Mouse (Mus musculus) frontal cortex, adult 2 months (tissue): Measurements from ENCODE around the gene Depp1. TPM values are rescaled to one million over a fixed set of nuclear protein-coding genes. Genes with fewer than 3 reads are reported as not detected.

Experiments
- DNase-seq, 2 experiments: peaks; one replicate each; pipeline ENCODE4 v3.0.0; 2022; ENCODE audit warnings: low spot score in 1 of 2; ENCODE audit errors: extremely low spot score in 1 of 2
- polyA plus RNA-seq: library from polyadenylated mRNA; depleted of rRNA; stranded (reverse); fragments of >200 nt; gene quantifications from 2 replicates; pipeline ENCODE4 v1.2.3, GENCODE M21; 2012; rRNA removed

Gene Depp1
- polyA plus RNA-seq, 1 experiment: 0.88 TPM

GRCm38 (mm10) chr6:116676355-116676913, 26.0 kb downstream of the Depp1 start:
- DNase-seq: no peak

- no peak for DNase-seq
Observed at GRCm38 (mm10) chr6:116677321-116677720, 26.9 kb downstream of the Depp1 start.

DNA sequence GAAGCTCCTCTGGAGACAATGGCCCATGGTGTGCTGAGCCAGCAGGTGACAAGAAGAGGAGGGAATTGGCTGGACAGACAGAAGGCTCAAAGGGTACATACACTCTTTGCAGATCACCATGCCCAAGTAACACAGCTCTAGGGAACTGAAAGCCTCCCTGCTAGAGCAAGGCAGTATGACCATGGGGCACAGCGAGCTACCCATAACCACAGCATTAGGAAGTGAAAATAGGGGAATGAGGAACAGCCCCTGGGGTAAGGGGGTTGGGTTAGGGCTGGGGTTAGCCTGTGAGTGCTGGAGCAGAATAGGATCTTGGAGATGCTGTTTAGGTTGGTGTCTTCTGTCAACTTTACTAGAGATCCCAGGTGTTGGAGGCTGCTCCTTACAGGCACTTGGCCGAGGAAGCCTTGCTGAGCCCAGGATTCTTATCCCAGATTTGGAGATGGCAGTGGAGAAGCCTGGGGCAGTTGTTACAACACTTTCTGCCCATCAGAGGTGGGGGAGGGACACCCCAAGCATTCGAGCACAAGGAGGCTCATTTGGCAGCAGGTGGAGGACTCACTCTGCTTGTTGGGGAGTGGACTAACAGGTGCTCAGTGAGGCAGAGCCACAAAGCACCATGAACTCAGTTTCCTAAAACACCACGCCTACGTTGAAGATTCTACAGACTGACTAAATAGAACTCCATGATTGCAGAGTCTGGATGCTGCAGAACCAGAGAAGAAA, 29.3 kb downstream of the Depp1 start:
- DNase-seq: no peak

- no peak for DNase-seq
Observed at GRCm38 (mm10) chr6:116682317-116682716, 31.9 kb downstream of the Depp1 start.

DNA sequence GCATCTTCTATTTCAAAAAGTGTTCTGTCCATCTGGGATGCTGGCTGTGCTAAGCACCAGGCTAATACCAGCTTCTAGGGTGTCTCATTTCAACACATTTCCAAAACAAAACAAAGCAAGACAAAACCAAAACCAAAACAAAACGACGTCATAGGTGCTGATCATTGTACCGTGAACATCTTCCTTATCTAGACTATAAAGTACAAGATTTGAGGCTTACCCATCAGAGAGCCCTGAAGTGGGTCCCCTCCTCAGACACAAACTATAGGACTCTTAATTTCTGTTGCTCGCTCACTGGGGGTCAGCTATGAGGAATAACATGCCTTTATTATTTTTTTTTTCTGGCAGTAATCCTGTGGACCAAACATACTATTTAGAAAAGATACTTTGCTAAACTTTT, 43.2 kb downstream of the Depp1 start:
- DNase-seq: no peak

GRCm38 (mm10) chr6:116694346-116694745, 43.9 kb downstream of the Depp1 start:
- DNase-seq: no peak

DNA sequence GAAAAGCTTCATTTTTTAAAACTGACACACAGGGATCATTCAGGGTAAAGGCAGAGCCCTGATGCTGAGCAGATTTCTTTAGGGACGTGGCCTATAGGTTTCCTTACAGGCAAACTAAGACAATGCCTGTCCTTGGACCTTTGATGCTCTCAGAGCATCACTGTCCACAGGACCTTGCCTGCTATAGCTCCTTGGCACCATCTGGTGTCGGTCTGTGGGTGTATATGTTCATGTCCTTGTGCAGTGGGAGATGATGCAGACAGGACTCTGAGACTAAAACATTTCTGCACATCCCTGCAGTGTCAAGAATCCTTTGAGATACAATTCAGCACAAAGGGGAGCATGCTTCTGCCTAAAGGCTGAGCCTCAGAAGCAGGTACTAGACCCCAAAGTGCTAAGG, 47.0 kb downstream of the Depp1 start:
- DNase-seq: no peak

- no peak for DNase-seq
Observed at GRCm38 (mm10) chr6:116697896-116698425, 47.6 kb downstream of the Depp1 start.

DNA sequence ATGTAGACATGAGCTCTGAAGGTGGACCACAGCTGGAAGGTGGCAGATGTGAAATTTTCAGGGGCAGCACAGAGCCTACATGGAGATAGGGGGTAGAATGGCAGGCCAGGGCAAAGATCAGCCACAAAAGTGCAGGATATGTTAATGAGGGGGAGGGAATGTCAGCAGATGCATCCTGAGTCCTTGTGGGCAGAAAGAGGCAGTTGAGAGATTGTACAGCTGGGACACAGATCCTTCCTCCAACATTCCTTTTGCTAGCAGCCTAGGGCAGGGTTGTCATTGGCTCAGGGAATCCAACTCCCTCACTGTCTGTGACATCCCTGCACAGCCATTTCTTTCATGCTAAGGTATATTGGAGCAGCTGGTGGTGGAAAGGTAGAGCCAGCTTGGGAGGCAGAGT, 50.4 kb downstream of the Depp1 start:
- DNase-seq: no peak

Other genes with a start within 250 kb of the Depp1 start
- gene Alox5, start 189.4 kb upstream of the Depp1 start, polyA plus RNA-seq: 0.74 and 1.4 TPM in 2 replicates
- gene Olfr211, start 161.5 kb upstream of the Depp1 start, polyA plus RNA-seq: 0.02 TPM in 1 of 2 replicates, not detected in the other
- 0.06 and 0.19 TPM in 2 replicates for gene Olfr212, start 144.1 kb upstream of the Depp1 start, polyA plus RNA-seq
- 0.06 TPM in 1 of 2 replicates, not detected in the other for gene Olfr213, start 112.2 kb upstream of the Depp1 start, polyA plus RNA-seq
- gene Gm5580, start 99.5 kb upstream of the Depp1 start, polyA plus RNA-seq: 0.08 TPM in 1 of 2 replicates, not detected in the other
- gene Olfr214, start 96.4 kb upstream of the Depp1 start, polyA plus RNA-seq: not detected in 2 replicates
- gene Olfr215, start 66.4 kb upstream of the Depp1 start, polyA plus RNA-seq: not detected in 2 replicates
- gene Zfp422, start 21.6 kb upstream of the Depp1 start, polyA plus RNA-seq: 30.5 and 34.9 TPM in 2 replicates
- 8.8 TPM in 2 replicates for gene Rassf4, start 23.3 kb downstream of the Depp1 start, polyA plus RNA-seq
- gene Tmem72, start 66.3 kb downstream of the Depp1 start, polyA plus RNA-seq: 0.11 and 0.14 TPM in 2 replicates